Mouse (Mus musculus) adrenal gland, postnatal 14 days (tissue): ENCODE data around the gene Rnf169. TPM values are rescaled to one million over a fixed set of nuclear protein-coding genes. Genes with fewer than 3 reads are reported as not detected.

Source experiments
- DNase-seq: peaks from one replicate; pipeline ENCODE4 v3.0.0; 2021; ENCODE audit warnings: mixed read lengths
- long read RNA-seq, 2 experiments: library from polyadenylated mRNA; stranded (forward); transcript quantifications; one replicate each; pipeline ENCODE4 v2.0.0; 2021
- total RNA-seq: library from RNA; stranded (reverse); gene quantifications from 2 replicates; pipeline ENCODE4 v1.2.3, GENCODE M21; 2021

Gene Rnf169
- total RNA-seq, result 18.6 and 19.1 TPM in 2 replicates
- long read RNA-seq, experiment 1, full-length matches to known transcripts, result 1 of 3 reads
- long read RNA-seq, experiment 1, partial matches to known transcripts, result 0 of 3 reads
- long read RNA-seq, experiment 1, other reads (novel, unspliced or antisense), result 2 of 3 reads
- long read RNA-seq, experiment 2, full-length matches to known transcripts, result 1 of 1 reads
- long read RNA-seq, experiment 2, partial matches to known transcripts, result 0 of 1 reads
- long read RNA-seq, experiment 2, other reads (novel, unspliced or antisense), result 0 of 1 reads

DNA sequence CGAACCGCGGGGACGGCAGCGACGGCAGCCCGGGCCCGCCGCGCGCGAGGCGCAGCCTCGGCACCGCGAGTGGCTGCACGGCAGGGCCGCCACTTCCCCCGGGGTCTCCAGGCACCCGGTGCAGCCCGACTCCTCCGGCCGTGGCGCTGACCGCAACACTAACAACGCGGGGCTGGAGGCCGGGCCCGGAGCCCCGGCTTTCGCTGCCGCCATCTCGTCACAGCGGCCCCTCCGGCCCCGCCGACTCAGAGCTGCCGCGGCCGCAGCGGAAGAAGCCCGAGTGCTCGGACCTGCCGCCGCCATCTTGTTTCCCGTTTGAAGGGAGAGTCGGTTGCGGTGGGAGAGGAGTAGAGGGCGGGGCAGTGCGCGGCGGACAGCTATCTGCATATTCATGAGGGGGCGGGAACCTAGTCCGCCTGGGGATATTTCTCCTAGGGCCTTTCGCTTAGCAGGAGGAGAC is at the start of gene Rnf169:
Gene Rnf169, minus strand, starts transcription at position 317 of the 460 bp plus-strand sequence.
- peak; percentile 95 for DNase-seq

- DNase-seq, result peak; percentile 66
Measured at GRCm38 (mm10) chr7:100029307-100029706, 49.1 kb upstream of the Rnf169 start.

DNA sequence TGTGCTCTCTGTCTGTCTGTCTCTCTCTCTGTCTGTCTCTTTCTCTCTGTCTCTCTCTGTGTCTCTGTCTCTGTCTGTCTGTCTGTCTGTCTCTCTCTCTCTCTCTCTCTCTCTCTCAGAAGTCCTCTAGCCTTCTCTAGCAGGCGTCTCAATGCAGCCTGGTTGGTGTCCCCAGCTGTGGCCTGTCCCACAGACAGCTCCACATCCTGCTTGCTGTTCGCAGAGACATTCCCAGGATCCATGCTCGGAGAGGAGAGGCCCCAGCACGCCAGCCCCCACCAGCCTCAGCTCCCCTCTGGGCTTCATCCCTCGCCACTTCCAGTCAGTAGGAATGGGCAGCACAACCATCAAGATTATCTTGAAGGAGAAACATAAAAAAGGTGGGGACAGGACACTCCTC is 47.1 kb upstream of the Rnf169 start:
- DNase-seq, result no peak

GRCm38 (mm10) chr7:100017056-100017455 is 36.8 kb upstream of the Rnf169 start:
- no peak for DNase-seq

DNA sequence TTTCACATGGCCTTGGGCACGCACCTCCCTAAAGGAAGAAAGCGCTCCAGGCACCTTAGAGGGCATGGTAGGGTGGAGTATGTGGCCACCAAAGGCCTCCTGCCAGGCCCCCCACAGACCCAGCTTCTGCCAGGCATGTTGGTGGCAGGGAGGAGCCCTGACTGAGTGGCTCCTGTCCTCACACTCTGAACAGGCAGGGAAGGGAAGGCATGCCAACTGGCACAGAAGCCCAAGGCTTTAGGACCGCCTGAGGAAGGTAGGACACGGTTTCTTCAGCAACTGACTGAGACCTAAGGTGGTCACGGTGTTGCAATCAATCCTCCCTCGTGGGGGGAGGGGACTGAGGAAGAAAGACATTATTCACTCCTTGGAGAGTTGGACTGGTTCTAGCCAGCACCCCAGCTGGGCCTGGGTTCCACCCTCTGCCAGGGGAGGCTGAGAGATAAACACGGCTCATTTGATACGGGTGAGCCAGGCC is 33.9 kb upstream of the Rnf169 start:
- peak; percentile 74 for DNase-seq

- DNase-seq, result no peak
Measured at GRCm38 (mm10) chr7:100012515-100012914, 32.3 kb upstream of the Rnf169 start.

DNA sequence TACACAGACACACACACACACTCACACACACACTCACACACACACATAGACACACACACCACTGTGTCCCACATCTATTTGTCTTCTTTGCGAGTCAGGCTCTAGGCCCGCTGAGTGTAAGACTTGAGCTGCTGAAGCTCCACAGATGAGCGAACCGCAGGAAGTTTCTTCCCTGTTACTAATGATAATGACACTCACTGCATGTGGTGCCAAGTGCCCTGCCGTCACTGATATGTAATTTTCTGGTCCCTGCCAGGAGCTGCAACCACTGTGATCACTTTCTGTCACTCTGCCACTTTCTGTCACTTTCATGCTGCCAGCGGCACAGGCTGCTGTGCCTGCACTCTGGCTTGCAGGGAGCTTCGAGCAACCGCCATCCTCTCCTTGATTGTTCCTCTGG is 31.8 kb upstream of the Rnf169 start:
- DNase-seq, result peak; percentile 40

GRCm38 (mm10) chr7:100010711-100011110 is 30.5 kb upstream of the Rnf169 start:
- peak; percentile 40 for DNase-seq

- peak; percentile 80 for DNase-seq
Measured at GRCm38 (mm10) chr7:100009640-100010039, 29.4 kb upstream of the Rnf169 start.

DNA sequence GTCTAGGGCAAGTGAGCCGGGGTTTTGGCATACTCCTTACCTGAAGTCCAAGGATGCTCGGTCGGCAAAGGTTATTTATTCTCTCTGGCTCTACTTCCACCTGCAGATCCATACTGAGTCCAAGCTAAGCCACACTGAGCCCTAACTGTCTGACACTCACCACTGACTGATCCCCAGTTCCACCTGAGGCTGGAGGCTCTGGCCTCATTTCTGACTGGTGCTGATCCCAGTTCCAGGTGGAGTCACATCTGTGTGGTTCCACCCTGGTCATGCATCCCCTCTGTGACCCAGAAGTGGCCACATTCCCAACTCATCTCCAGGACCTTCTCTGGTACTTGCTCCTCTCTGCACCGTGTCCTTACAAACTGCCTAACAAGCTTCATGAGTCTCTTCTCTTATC is 28.5 kb upstream of the Rnf169 start:
- no peak for DNase-seq

GRCm38 (mm10) chr7:100006411-100006810 is 26.2 kb upstream of the Rnf169 start:
- no peak for DNase-seq

DNA sequence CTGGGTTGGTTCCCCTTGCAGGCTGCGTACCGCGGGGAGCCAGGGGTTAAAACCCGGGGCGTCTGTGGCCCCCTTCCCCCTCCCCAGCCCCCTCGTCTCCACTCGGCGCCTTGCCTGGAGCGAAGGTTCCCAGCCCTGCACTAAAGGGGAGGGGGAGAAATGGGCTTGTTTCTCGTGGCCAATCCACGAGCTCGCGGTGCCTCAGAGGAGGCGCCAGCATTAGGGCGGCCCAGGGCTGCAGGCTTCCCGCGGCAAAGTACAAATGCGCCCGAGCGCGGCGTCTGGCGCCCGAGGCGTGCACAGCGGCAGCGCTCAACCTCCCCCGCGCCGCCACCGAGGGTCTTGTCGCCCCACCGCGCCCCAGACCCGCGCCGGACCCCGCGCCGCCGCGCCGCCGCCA is 25.5 kb upstream of the Rnf169 start, which contains the start of gene Chrdl2:
Gene Chrdl2, plus strand, starts transcription at position 383 of the 400 bp plus-strand sequence.
- peak; percentile 66 for DNase-seq

DNA sequence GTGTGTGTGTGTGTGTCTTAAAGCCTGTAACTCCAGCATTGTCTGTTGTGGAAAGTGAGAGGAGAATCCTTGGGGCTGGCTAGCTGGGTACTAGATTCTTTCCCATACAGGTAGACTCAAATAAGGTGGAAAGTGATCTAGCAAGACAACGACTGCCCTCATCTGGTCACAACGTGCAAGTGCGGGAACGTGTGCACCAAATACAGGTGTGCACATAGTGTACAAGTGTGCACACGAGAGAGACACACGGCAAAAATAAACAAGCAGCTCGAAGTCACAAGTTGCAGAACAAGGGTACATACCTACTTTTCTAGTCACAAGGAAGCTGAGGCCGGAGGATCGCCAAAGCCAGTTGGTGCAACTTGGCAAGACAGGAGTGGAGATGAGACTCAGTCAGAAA is 23.5 kb upstream of the Rnf169 start:
- DNase-seq, result peak; percentile 37

DNA sequence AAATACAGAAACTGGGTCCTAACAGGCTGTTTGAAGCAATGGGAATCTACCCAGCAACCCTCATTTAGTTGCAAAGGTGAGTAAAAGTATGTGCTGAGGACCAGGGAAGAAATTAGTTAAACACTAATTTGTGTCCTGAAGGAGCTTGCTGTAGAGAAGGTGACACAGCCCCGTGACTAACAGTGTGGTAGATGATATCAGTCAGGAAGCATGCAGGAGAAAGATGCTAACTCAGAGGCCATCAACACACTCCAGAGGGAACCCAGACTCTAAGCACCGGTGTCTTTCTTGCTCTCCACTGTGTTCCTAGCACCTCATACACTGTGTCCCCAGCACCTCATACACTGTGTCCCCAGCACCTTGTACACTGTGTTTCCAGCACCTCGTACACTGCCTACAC is 18.4 kb upstream of the Rnf169 start:
- no peak for DNase-seq

DNA sequence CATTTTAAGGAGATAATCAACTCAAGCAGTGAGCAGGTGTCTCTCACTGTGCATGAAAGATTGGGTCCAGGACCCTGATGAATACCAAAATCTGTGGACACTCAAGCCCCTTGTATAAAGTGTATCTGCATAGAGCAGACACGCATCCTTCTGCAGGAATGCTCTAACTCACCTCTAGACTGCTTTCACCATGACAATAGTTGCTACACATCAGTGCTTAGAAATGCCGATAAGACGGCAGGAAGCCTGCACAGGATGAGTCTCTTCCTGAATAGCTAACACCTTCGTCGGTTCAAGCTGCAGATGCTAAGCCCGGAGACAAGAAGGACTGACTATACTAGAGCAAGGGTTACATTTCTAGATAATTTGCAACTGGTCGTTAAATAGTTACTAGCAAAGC is 14.9 kb upstream of the Rnf169 start:
- DNase-seq, result no peak

DNA sequence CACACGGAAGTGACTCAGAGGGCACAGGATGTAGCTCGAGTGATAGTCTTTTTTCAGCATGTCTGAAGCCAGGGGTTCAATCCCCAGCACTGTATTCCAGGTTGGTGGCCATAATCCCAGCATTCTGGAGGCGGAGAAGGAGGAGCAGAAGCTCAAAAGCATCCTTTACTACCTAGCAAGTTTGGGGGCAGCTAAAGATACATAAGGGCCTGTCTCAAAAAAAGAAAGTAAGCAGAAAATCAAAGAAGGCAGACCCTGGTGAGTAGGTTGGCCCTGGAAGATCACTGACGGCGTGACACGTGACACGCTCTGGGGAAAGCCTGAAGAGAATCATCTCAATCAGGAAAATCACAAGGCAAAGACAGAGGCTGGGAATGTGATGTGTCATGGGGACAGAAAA is 12.9 kb upstream of the Rnf169 start:
- no peak for DNase-seq

DNA sequence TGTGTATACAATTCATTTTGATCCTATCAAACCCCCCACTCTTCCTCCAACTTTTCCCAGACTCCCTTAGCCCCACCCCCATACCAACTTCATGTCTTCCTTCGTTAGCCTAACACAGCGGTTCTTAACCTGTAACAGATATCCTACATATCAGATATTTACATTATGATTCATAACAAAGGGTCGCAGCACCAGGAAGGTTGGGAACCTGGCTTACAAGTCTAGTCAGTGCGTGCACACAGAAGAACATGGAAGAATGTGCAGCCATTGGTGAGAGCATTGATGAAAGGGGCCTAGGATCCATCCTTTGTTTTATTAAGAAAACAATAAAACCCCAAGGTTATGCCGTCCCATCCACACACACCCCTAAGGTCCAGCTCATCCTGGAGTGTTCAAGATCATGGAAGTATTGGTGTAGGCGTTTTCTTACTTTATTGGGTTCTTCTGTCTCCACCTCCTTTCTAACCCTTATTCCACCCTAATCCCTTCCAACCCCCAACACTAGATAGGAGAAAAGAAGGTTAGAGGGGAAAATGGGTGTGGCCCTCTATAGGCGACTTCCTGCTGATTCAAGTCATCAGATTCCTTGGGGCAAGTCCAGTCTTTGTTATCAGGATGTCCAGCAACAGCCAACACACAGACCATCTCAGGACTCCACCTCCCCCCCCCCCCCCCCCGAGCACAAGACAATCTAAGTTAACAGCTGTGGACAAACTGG is 10.9 kb upstream of the Rnf169 start:
- DNase-seq, result no peak

DNA sequence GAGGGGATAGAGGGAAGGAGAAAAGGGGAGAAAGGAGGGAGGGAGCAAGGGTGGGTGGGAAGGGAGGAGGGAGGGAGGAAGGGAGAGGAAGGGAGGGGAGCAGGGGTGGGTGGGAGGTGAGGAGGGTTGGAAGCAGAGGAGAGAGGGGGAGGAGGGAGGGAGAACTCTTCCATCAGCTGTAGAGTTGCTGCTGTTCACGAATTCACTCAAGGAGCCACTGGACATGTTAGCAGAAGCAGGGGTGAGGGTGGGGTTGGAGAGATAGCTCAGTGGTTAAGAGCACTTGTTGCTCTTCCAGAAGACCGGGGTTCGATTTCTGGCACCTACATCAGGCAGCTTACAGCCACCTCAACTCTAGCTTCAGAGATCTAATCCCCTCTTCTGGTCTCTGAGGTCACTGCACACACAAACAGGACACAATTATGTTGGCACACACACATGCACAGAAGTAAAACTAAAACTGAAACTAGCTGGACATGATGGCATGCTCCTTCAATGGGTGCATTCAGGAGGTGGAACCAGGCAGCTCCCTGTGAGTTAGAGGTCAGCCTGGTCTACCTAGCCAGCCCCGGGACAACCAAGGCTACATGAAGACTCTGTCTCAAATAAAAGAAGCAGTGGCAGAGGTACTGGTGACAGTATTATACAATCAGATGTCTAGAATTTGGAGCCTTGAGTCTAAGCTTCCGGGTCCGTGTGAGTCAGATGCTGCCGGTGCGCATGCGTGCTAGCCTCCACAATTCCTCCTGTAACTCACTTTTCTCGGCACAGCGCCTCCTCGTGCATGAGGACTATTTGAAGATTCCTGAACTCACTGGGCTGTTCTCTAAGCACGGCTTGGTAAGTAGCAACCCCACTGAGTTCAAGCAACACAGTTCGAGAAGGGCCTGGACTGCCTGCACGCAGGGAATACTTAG is 9.9 kb upstream of the Rnf169 start:
- peak; percentile 83 for DNase-seq

- peak; percentile 83 for DNase-seq
Measured at GRCm38 (mm10) chr7:99988725-99989124, 8.5 kb upstream of the Rnf169 start.

- no peak for DNase-seq
Measured at GRCm38 (mm10) chr7:99982256-99983242, 2.3 kb upstream of the Rnf169 start.

GRCm38 (mm10) chr7:99981311-99981710 is 1.1 kb upstream of the Rnf169 start:
- peak; percentile 51 for DNase-seq
